Mouse (Mus musculus) brain, adult 2 months (tissue): Measurements from ENCODE around the gene 4933430I17Rik.
"Not testable (repeated sequence)": the region's sequence is repeated elsewhere in the genome, so short reads cannot be mapped to it uniquely, and the experiment has no call there.

ENCODE experiments used
- DNase-seq: peaks from one replicate; pipeline ENCODE4 v3.0.0; 2011; ENCODE audit warnings: low read depth, low spot score

Gene 4933430I17Rik

DNA sequence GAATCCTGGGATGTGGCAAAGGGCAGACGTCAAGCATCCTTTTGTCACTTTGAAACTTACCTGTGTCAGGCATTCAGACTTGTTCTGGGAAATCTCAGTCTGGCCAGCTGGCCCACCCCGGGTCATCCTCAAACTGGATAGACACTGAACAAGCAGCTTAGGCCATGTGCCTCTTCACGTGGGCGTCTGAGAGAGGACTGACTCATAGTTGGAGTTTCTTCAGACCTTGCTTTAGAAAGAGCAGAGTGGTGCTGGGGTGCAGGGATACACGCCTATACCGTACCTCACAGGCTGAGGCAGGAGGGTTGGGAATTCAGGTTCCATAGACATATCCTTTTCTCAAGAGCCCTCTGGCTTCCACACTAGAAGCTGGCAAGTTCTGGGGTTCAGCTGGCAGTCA lies 18.6 kb downstream of the 4933430I17Rik start:
- DNase-seq: no peak

DNA sequence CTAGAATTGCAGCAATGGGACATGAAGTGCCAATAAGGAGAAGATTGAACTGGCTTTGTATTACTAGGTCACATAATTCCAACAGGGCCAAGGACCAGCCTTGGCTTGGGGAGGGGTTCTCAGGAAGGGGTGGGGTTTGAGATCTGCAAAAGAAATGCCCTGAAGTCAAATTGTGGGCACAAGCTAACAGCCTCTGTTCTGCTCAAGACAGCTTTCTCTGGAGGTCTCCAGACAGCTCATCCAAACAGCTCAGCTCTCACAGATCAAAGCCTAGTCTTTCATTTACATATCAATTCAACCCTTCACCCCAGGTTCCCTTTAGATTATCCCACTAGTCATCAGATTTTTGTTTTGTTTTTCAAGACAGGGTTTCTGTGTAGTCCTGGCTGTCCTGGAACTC lies 19.6 kb downstream of the 4933430I17Rik start:
- DNase-seq: no peak

DNA sequence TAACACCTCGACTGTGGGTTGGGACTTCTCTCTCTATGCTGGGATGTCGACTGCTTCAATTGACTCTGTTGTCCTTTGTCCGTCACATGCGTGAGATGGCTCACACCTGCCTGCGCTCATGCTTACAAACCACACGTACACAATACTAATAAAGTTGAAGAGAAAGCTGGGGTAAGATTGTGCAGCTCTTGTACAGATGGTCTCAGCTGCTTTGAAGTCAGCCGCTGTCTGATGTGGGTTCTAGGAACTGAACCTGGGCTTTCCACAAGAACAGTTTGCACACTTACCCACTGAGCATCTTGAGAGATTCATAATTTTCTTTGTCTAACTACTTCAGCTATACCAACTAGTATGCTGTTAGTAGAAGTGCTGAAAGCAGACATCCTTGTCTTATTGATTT lies 26.8 kb downstream of the 4933430I17Rik start:
- DNase-seq: no peak

DNA sequence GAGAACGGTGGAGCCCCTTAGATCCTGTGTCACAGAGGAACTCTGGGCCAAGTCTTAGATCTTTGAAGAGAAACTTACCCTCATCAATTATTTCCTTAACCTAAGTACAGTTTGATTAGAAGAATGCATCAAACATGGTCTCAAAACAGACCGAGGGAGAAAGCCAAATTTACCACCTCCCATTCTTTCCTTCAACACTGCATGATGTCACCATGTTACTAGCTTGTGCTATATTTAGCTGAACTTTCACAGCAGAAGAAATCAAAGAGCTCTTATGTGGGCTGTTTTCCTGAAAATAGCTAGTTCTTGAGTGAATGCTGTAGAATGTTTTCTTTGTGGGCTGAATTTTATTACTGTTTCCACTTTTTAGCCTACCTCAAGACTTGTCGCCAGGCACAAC lies 32.3 kb downstream of the 4933430I17Rik start:
- peak; percentile 67 for DNase-seq

DNA sequence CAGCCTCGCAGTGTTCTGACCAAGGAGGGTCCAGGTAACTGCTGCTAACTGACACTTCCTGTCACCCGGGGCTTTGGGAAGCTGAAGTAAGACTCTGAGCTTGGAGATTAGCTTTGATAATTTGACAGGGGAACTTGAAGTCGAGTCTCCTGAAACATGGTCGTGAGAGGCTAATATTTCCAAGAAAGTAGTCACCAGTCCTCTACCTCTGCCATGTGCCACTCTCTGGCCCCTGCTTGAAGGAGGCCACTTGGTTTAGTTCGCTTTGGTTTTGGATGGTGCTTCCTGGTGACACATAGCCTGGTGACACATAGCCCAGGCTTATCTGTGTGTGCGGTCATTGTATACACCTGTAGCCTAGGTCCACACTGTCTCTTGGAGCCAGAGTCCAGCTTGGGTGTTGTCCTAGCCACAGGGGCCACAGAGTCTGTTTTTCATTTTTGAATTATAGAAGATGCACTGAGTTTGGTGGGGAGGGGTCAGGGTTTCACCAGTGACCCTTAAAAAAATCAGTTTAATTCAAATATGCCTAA lies 34.7 kb downstream of the 4933430I17Rik start, which contains the start of gene Rgs3:
Gene Rgs3 (plus strand): TSS at position 51 of the 533 bp plus-strand sequence.
- no peak for DNase-seq

GRCm38 (mm10) chr4:62560963-62561629 lies 35.9 kb downstream of the 4933430I17Rik start:
- DNase-seq: peak; percentile 90

DNA sequence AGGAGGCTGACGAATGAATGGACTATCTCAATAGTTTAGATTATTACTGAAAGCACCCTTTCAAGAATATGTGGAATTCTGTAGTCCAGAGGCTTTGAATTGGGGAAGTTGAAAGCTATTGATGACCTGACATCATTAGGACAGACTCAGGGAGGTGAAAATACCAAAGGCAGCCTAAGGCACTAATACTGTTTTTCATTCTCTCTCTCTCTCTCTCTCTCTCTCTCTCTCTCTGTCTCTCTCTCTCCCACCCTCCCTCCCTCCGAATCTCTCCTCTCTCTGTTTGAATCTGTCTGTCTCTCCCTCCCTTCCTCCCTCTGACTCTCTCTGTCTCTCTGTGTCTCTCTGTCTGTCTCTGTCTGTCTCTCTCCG lies 36.4 kb downstream of the 4933430I17Rik start:
- no peak for DNase-seq

GRCm38 (mm10) chr4:62562006-62562405 lies 36.8 kb downstream of the 4933430I17Rik start:
- DNase-seq: no peak

DNA sequence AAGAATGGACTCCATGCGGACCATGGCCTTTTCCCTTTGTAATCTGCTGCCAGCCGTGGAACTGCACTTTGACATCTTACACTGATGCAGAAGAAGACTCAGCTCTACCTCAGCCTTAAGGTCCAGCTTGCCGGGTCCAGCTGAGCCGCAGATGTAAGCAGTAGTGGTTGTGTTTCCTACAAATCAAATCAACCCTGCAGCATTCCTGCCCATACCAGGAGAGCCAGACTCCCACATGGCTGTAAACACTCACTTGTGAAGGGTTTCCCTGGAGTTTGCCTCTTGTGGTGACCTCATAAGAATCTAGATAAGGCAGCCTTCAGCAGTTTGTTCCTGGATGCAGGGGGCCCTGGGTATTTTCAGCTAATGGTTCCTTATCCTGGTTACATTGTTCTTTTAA lies 41.4 kb downstream of the 4933430I17Rik start:
- DNase-seq: no peak

DNA sequence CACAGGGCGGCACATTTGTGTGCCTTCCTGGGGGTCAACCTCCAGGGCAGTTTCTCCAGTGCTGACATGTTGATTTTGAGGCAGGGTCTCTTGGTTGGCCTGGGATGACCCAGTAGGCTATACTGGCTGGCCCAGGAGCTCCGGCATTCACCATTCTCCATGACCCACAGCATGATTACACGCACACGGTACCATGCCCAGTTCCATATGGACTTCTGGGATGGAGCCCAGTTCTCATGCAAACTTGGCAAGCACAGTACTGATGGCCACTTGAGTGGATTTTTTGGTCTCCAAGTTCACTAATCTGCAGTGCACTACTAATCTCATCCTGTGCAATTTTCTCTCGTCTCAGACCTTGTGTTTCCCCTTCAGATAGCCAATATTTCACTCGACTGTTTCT lies 42.5 kb downstream of the 4933430I17Rik start:
- DNase-seq: peak; percentile 86

GRCm38 (mm10) chr4:62568359-62568758 lies 43.2 kb downstream of the 4933430I17Rik start:
- DNase-seq: no peak

DNA sequence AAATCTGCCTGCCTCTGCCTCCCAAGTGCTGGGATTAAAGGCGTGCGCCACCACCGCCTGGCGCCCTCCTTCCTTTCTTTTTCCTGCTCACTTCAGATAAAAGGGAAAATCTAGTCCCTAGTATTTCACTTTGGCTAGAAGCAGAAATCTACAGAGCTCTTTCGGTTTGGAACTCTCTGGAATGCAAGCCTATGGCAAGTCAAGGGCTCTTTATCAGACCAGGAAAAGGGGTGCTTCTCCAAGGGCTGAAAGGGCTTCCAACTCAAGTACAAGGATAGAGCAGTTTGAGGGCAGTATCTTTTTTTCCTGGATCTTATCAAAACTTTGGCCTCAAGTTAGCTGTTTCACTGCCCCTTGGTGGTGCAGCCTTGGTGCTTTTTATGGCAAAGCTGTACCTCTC lies 44.4 kb downstream of the 4933430I17Rik start:
- DNase-seq: no peak

GRCm38 (mm10) chr4:62570029-62570428 lies 44.9 kb downstream of the 4933430I17Rik start:
- DNase-seq: peak; percentile 40

GRCm38 (mm10) chr4:62582365-62583264 lies 57.4 kb downstream of the 4933430I17Rik start:
- DNase-seq: peak; percentile 98

GRCm38 (mm10) chr4:62583265-62584092 lies 58.3 kb downstream of the 4933430I17Rik start:
- DNase-seq: peak; percentile 88

- DNase-seq: no peak
Observed at GRCm38 (mm10) chr4:62587067-62587466, 61.9 kb downstream of the 4933430I17Rik start.

- no peak for DNase-seq
Observed at GRCm38 (mm10) chr4:62590878-62591277, 65.7 kb downstream of the 4933430I17Rik start.

DNA sequence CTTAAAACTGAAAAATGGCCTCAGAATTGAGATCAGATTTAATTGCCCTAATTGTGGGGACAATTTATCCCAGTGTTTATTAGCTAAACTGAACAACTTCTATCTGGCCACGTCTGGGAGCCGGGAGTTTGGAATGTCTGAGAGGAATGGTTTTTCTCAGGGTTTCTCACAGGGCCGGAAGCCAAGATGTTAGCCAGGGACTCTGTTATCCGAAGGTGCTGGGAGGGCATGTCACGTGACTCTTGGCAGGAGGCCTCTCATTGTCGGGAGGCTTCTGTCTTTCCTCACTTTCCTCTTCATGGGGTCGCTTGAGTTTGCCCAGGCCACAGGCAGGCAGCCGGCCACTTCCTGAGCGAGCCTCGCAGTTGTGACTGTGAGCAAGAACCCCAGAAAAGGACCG lies 66.2 kb downstream of the 4933430I17Rik start:
- no peak for DNase-seq

DNA sequence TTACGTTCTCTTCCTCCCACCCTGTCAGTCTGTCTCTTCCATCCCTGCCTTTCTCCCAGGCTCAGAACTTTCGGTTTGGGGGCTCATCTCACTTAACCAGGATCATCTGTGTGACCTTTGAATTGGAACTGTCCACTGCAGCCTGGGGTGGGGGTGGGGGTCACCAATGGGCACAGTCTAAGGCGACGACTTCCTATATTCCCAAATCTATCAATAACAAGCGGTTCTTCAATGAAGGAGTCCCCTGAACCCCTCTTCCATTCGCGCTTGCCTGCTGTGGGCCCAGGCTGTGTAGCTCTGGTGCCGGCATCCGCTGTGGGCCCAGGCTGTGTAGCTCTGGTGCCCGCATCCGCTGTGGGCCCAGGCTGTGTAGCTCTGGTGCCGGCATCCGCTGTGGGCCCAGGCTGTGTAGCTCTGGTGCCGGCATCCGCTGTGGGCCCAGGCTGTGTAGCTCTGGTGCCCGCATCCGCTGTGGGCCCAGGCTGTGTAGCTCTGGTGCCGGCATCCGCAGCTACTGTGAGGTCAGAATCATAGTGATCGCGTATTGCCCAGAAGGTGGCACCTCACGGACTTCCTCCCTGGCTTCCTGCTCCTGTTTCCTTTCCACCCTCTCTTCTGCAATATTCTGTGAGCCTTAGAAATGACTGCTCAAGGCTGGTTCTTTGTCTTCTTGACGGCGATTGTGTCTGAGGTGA lies 68.5 kb downstream of the 4933430I17Rik start:
- DNase-seq: not testable (repeated sequence)

GRCm38 (mm10) chr4:62594442-62594841 lies 69.3 kb downstream of the 4933430I17Rik start:
- no peak for DNase-seq

GRCm38 (mm10) chr4:62596051-62596450 lies 70.9 kb downstream of the 4933430I17Rik start:
- peak; percentile 53 for DNase-seq
